Mouse (Mus musculus): ENCODE measurements at regions not wholly inside any gene's neighbourhood (a gene's known extent, or its start where the extent isn't known, plus 50 kb on each side); places are given as distances from the start of the nearest gene placed in this dataset.

GRCm38 (mm10) chr9:14173631-14174323 is 101.1 kb upstream of the Sesn3 start:
- TF ChIP-seq CTCF (IDR thresholded peaks at IDR 0.05) (no peak), EP300 (IDR thresholded peaks at IDR 0.05) (peak; percentile 23; the same call in 1 of the 2 replicates)
